Mouse (Mus musculus) embryonic facial prominence, embryonic 11.5 days (tissue): Measurements from ENCODE around the gene Prr11. TPM values are rescaled to one million over a fixed set of nuclear protein-coding genes. Genes with fewer than 3 reads are reported as not detected.

Source experiments
- ATAC-seq: fragments of 200-750 bp; cut with Nextera tagmentation; replicated peaks from 2 replicates; pipeline ENCODE4 v1.8.0; 2017; ENCODE audit warnings: low read depth; ENCODE audit not compliant: insufficient number of reproducible peaks, low FRiP score, low TSS enrichment
- DNase-seq: peaks from one replicate; pipeline ENCODE4 v3.0.0-alpha.2; 2015; ENCODE audit warnings: low spot score
- H3K27ac ChIP-seq: fragments of 300-500 bp; sonication (generic); replicated peaks from 2 replicates; pipeline ENCODE4 v1.5.1; 2014; ENCODE audit warnings: mild to moderate bottlenecking, low read depth, low read length, control low read depth
- H3K27me3 ChIP-seq: fragments of 300-500 bp; sonication (generic); 2 replicates; pipeline ENCODE4 v1.6.1; 2014; ENCODE audit warnings: mild to moderate bottlenecking, low read length, moderate library complexity, mixed read lengths; ENCODE audit not compliant: control insufficient read depth, insufficient read depth
- H3K36me3 ChIP-seq: fragments of 300-500 bp; sonication (generic); replicated peaks from 2 replicates; pipeline ENCODE4 v1.6.1; 2014; ENCODE audit warnings: low read depth, mild to moderate bottlenecking, low read length, moderate library complexity, mixed read lengths; ENCODE audit not compliant: control insufficient read depth, insufficient read depth
- H3K4me1 ChIP-seq: fragments of 300-500 bp; sonication (generic); 2 replicates; pipeline ENCODE4 v1.6.1; 2014; ENCODE audit warnings: low read length, mixed read lengths; ENCODE audit not compliant: control insufficient read depth, insufficient read depth
- H3K4me2 ChIP-seq: fragments of 300-500 bp; sonication (generic); 2 replicates; pipeline ENCODE4 v1.6.1; 2014; ENCODE audit warnings: low read depth, mild to moderate bottlenecking, control low read depth, low read length, moderate library complexity
- H3K4me3 ChIP-seq: fragments of 300-500 bp; sonication (generic); 2 replicates; pipeline ENCODE4 v1.5.1; 2014; ENCODE audit warnings: low read depth, low read length, control low read depth
- H3K9ac ChIP-seq: fragments of 300-500 bp; sonication (generic); replicated peaks from 2 replicates; pipeline ENCODE4 v1.6.1; 2014; ENCODE audit warnings: mild to moderate bottlenecking, control low read depth, low read length
- H3K9me3 ChIP-seq: fragments of 300-500 bp; sonication (generic); replicated peaks from 2 replicates; pipeline ENCODE4 v1.6.1; 2016; ENCODE audit warnings: mild to moderate bottlenecking, low read length, inconsistent platforms, mixed read lengths; ENCODE audit not compliant: control insufficient read depth
- WGBS: fragments of 180-500 bp; shearing (Covaris S2); extraction: QIAGEN DNeasy Blood & Tissue Kit; methylation state at CpG from one replicate; pipeline ENCODE4 v1.1.7; 2014; 5-methylcytosine and 5-hydroxymethylcytosine counted together
- microRNA counts: library from miRNA; unstranded; fragments of <30 nt; microRNA quantifications from one replicate; lab custom pipeline; 2016
- microRNA-seq: library from miRNA; unstranded; fragments of <30 nt; microRNA quantifications from one replicate; pipeline ENCODE4, GENCODE M21; 2016; ENCODE audit warnings: borderline number of aligned reads
- polyA plus RNA-seq: library from polyadenylated mRNA; unstranded; fragments of >200 nt; fragmentation: Nextera tagmentation; extraction: Ambion mirVana; gene quantifications from 2 replicates; pipeline ENCODE4 v1.2.1, GENCODE M21; 2014

The Prr11 gene
- polyA plus RNA-seq, 1 experiment from 2014 or later: 20.1 TPM

- no peak for DNase-seq
- H3K9me3 ChIP-seq: no peaks in the 10 kb centered on the region
- H3K4me3 ChIP-seq: no peak overlapping the region
- ATAC-seq: no peak
- H3K9ac ChIP-seq: no peak overlapping the region
- WGBS: 93% methylated on average over 9 of the region's 9 CpGs
- no peaks in the 10 kb centered on the region for H3K27me3 ChIP-seq
- H3K4me2 ChIP-seq: no peak overlapping the region
- H3K4me1 ChIP-seq: no peaks in the 10 kb centered on the region
- H3K27ac ChIP-seq: no peak overlapping the region
- no peaks in the 10 kb centered on the region; the same call in 1 of the 2 replicates for H3K36me3 ChIP-seq
Measured at GRCm38 (mm10) chr11:87039307-87039963, 69.1 kb downstream of the Prr11 start.

MicroRNAs within 50 kb of the gene (microRNA counts, 519-probe panel; counts per million panel counts)
- microRNA mmu-miR-301a (lab: Ali Mortazavi, UCI): 5,101 counts per million, percentile 88 among the panel's probes with 10 or more counts

Small RNA genes lying within 50 kb of the gene (microRNA-seq; reads per million reads assigned to microRNA genes)
- gene Mir301: 2,814 reads per million, percentile 81 among the genes with 10 or more reads in this experiment

Other genes starting within 250 kb of the Prr11 start
- 6.2 and 7.6 TPM in 2 replicates for gene Ypel2, start 115.0 kb downstream of the Prr11 start, polyA plus RNA-seq
- gene Gdpd1, start 34.6 kb downstream of the Prr11 start, polyA plus RNA-seq: 45.5 and 50.4 TPM in 2 replicates
- 30.8 and 36.5 TPM in 2 replicates for gene Smg8, start 21.9 kb downstream of the Prr11 start, polyA plus RNA-seq
- gene Ska2, start 526 bp upstream of the Prr11 start, polyA plus RNA-seq: 121 and 134 TPM in 2 replicates
- 45.2 and 47.7 TPM in 2 replicates for gene Trim37, start 18.4 kb upstream of the Prr11 start, polyA plus RNA-seq